Comparison of ENCODE assay signal across 8 mouse cellular contexts in the genomic region with DNA sequence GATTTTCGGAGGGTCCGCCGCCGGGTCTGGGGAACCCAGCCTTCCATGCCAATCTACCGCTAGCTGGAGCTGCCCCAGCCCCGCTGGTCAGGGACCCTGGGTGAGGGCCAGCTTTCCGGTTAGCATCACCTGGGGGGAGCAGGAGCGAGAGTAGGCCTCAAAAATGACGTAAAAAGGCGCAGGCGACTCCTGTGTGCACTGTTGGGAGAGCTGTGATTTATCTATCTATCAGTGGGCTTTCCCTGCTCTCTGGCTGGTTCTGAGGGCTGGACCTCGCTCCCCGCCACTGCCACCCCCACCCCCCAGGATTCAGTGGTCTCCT. TPM values are rescaled to one million over a fixed set of nuclear protein-coding genes. Genes with fewer than 3 reads are reported as not detected.
DNase-seq lines count a peak whose midpoint lies in the region; ATAC-seq and TF ChIP-seq lines count a peak whose summit lies in the region.

No protein-coding gene starts in this region.

- H3K27me3 ChIP-seq in heart, embryonic 16.5 days (ENCODE audit: control insufficient read depth, insufficient read depth, low read length) = no peaks in the 10 kb centered on the region
- no peaks in the 10 kb centered on the region for H3K27me3 ChIP-seq in hindbrain, embryonic 12.5 days
- H3K27me3 ChIP-seq in midbrain, embryonic 13.5 days = no peaks in the 10 kb centered on the region

- H3K4me1 ChIP-seq in heart, embryonic 16.5 days (ENCODE audit: control insufficient read depth, insufficient read depth, low read length) = peaks cover 6% of the 10 kb centered on the region; the same call in 1 of the 2 replicates
- no peaks in the 10 kb centered on the region for H3K4me1 ChIP-seq in bone marrow macrophage, adult 2 months (ENCODE audit: control insufficient read depth, insufficient read depth, low read length)
- H3K4me1 ChIP-seq in hindbrain, embryonic 12.5 days = peaks cover 15% of the 10 kb centered on the region
- H3K4me1 ChIP-seq in midbrain, embryonic 13.5 days (replicated peaks) = peaks cover 23% of the 10 kb centered on the region

- no peak for TF ChIP-seq POLR2A in bone marrow macrophage, adult 2 months (IDR thresholded peaks at IDR 0.05; ENCODE audit: borderline replicate concordance, low read depth, low read length)

- no peak for DNase-seq in heart, adult 11 months
- no peak for DNase-seq in cerebellum, postnatal 10 days
- no peak for DNase-seq in layer of hippocampus, adult 9-11 months

- peak overlapping the region; percentile 86 for H3K4me3 ChIP-seq in heart, embryonic 16.5 days (ENCODE audit: low read length)
- H3K4me3 ChIP-seq in bone marrow macrophage, adult 2 months (ENCODE audit: insufficient read depth, low read length) = peak overlapping the region; percentile 73
- peak overlapping the region; percentile 84 for H3K4me3 ChIP-seq in hindbrain, embryonic 12.5 days
- peak overlapping the region; percentile 75 for H3K4me3 ChIP-seq in midbrain, embryonic 13.5 days (replicated peaks)

- H3K9me3 ChIP-seq in heart, embryonic 16.5 days (replicated peaks; ENCODE audit: control insufficient read depth, low read length) = no peaks in the 10 kb centered on the region
- H3K9me3 ChIP-seq in hindbrain, embryonic 12.5 days (replicated peaks) = no peaks in the 10 kb centered on the region
- H3K9me3 ChIP-seq in midbrain, embryonic 13.5 days = no peaks in the 10 kb centered on the region

- H3K27ac ChIP-seq in heart, embryonic 16.5 days (ENCODE audit: low read length) = peak overlapping the region; percentile 30; the same call in 1 of the 2 replicates
- no peak overlapping the region for H3K27ac ChIP-seq in bone marrow macrophage, adult 2 months (ENCODE audit: insufficient read depth, low read depth, low read length)
- peak overlapping the region; percentile 90 for H3K27ac ChIP-seq in hindbrain, embryonic 12.5 days
- H3K27ac ChIP-seq in midbrain, embryonic 13.5 days = peak overlapping the region; percentile 87

- no peaks in the 10 kb centered on the region for H3K36me3 ChIP-seq in heart, embryonic 16.5 days (ENCODE audit: control insufficient read depth, insufficient read depth)
- no peaks in the 10 kb centered on the region for H3K36me3 ChIP-seq in hindbrain, embryonic 12.5 days
- H3K36me3 ChIP-seq in midbrain, embryonic 13.5 days = peaks cover 4% of the 10 kb centered on the region; the same call in 1 of the 2 replicates

- TF ChIP-seq CTCF in bone marrow macrophage, adult 2 months (IDR thresholded peaks at IDR 0.05; ENCODE audit: low read depth, low read length) = no peak

- no peak; the same call in 1 of the 2 replicates for ATAC-seq in heart, embryonic 16.5 days (replicated peaks; ENCODE audit: extremely low read depth, insufficient read depth, low FRiP score)
- peak; percentile 89; the same call in 1 of the 2 replicates for ATAC-seq in hindbrain, embryonic 12.5 days (ENCODE audit: low FRiP score)
- ATAC-seq in midbrain, embryonic 13.5 days = peak; percentile 91; the same call in 1 of the 2 replicates
- ATAC-seq in erythroid progenitor cell, adult 5-6 weeks (replicated peaks; ENCODE audit: low FRiP score, poor library complexity, severe bottlenecking) = no peak

- H3K9ac ChIP-seq in heart, embryonic 16.5 days (ENCODE audit: low read length) = peak overlapping the region; percentile 88
- H3K9ac ChIP-seq in hindbrain, embryonic 12.5 days = peak overlapping the region; percentile 89
- peak overlapping the region; percentile 95 for H3K9ac ChIP-seq in midbrain, embryonic 13.5 days (replicated peaks)

- H3K4me2 ChIP-seq in heart, embryonic 16.5 days (ENCODE audit: low read depth, low read length) = peak overlapping the region; percentile 95
- H3K4me2 ChIP-seq in hindbrain, embryonic 12.5 days (replicated peaks) = peak overlapping the region; percentile 77
- peak overlapping the region; percentile 66 for H3K4me2 ChIP-seq in midbrain, embryonic 13.5 days (replicated peaks)

- 2% methylated on average over 13 of the region's 13 CpGs for WGBS in heart, embryonic 16.5 days
- WGBS in hindbrain, embryonic 12.5 days = under 1% methylated on average over 13 of the region's 13 CpGs
- WGBS in midbrain, embryonic 13.5 days = 0% methylated on average over 13 of the region's 13 CpGs

RNA-seq across cellular contexts. Expression of gene Uggt2, which starts 0.3 kb away (rescaled TPM):
- 5.3 and 6.1 TPM in 2 replicates for polyA plus RNA-seq in heart, embryonic 16.5 days (2015; fragmentation: Nextera tagmentation; extraction: Ambion mirVana)
- polyA plus RNA-seq in bone marrow macrophage, adult 2 months (2012; ENCODE audit: insufficient read depth, insufficient read length, missing spikeins) = 3.8 and 4.5 TPM in 2 replicates
- 22.7 and 26.6 TPM in 2 replicates for polyA plus RNA-seq in hindbrain, embryonic 12.5 days (2016; fragmentation: Nextera tagmentation; extraction: Ambion mirVana)
- 20.1 and 20.8 TPM in 2 replicates for polyA plus RNA-seq in midbrain, embryonic 13.5 days (2015; fragmentation: Nextera tagmentation; extraction: Ambion mirVana)
- total RNA-seq in erythroid progenitor cell, adult 5-6 weeks (2015; ENCODE audit: low replicate concordance) = 1.1 TPM in 1 of 2 replicates, not detected in the other
- not detected in 2 replicates for total RNA-seq in erythroid progenitor cell, adult 5-6 weeks (2017; ENCODE audit: low replicate concordance)

RNA-seq across cellular contexts. Expression of gene Hs6st3, which starts 38.6 kb away (rescaled TPM):
- polyA plus RNA-seq in heart, embryonic 16.5 days (2015; fragmentation: Nextera tagmentation; extraction: Ambion mirVana) = 0.11 TPM in 1 of 2 replicates, not detected in the other
- not detected in 2 replicates for polyA plus RNA-seq in bone marrow macrophage, adult 2 months (2012; ENCODE audit: insufficient read depth, insufficient read length, missing spikeins)
- polyA plus RNA-seq in hindbrain, embryonic 12.5 days (2016; fragmentation: Nextera tagmentation; extraction: Ambion mirVana) = 0.80 and 1.4 TPM in 2 replicates
- polyA plus RNA-seq in midbrain, embryonic 13.5 days (2015; fragmentation: Nextera tagmentation; extraction: Ambion mirVana) = 0.88 and 1.3 TPM in 2 replicates
- total RNA-seq in erythroid progenitor cell, adult 5-6 weeks (2015; ENCODE audit: low replicate concordance) = not detected in 2 replicates
- not detected in 2 replicates for total RNA-seq in erythroid progenitor cell, adult 5-6 weeks (2017; ENCODE audit: low replicate concordance)

Comparison
In these comparisons a context has a peak if more than half of its experiments do, and no peak if none do; other contexts are left out.
1. ATAC-seq: peak in hindbrain, embryonic 12.5 days (single experiment) and midbrain, embryonic 13.5 days (single experiment); none in heart, embryonic 16.5 days (single experiment) and erythroid progenitor cell, adult 5-6 weeks (single experiment).
2. Peak in every context shown above with its lines, with median percentiles within 50 percentile points of each other: H3K4me2 ChIP-seq, H3K4me3 ChIP-seq and H3K9ac ChIP-seq.